Mouse (Mus musculus) G1E (cell line): Measurements from ENCODE around the gene Hsd17b2.

Experiments
- CTCF ChIP-seq: IDR thresholded peaks from 2 replicates; pipeline ENCODE4 v1.5.1; 2012; ENCODE audit warnings: low read depth, low read length, inconsistent platforms, mixed read lengths
- GATA1 ChIP-seq: IDR thresholded peaks from 2 replicates; pipeline ENCODE4 v1.6.1; 2012; ENCODE audit warnings: borderline replicate concordance, low read length, inconsistent platforms, mixed read lengths

DNA sequence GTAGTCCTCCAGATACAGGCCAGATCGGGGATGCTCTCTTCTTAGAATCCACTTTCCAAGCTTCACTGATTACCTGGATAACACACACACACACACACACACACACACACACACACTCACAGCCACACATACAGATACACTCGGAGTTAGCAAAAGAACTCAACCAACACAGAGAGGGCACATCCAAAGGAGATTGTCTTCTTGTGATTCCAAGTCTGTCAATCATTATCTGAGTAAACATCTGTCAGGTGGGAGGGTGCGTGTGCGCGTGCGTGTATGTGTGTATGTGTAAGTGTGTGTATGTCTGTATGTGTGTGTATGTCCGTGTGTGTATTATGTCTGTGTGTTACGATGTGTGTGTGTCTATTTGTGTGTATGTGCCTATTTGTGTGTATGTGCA lies 458 bp upstream of the Hsd17b2 start:
- TF ChIP-seq CTCF (no peak), GATA1 (no peak)
